Mouse (Mus musculus) heart, adult 8-10 months (tissue): Measurements from ENCODE around the gene Agrp. TPM values are rescaled to one million over a fixed set of nuclear protein-coding genes. Genes with fewer than 3 reads are reported as not detected.
"Not testable (repeated sequence)": the region's sequence is repeated elsewhere in the genome, so short reads cannot be mapped to it uniquely, and the experiment has no call there.

Experiments used
- DNase-seq: peaks from one replicate; pipeline ENCODE4 v3.0.0; 2022; ENCODE audit warnings: low spot score
- total RNA-seq, 4 experiments: library from RNA; stranded (reverse); gene quantifications; 2 replicates each; pipeline ENCODE4 v1.2.4; 2022

Gene Agrp
- total RNA-seq, 4 experiments from 2014 or later: not detected

DNA sequence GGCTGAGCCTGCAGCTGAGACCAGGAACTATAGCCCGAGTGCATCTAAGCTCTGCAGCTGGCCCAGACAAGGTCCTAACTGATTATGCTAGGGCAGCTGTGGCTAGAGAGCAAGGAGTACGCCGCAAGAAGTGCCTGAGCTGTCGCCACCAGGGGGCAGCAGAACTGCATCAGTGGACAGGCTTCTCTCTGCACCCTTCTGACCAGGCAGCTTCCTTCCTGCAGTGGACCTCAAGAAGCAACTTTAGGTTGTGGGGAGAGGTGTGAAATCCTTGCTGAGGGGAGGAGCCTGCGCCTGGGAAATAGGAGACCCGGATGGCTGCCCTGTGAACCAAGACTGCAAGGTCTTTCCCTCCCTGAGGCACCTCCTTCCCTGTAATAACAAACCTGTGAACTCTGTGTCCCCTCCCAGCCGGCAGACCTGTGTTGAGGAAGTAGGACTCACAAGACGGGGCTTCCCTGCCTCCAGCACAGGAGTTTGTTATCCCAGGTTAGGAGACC lies 14.7 kb downstream of the Agrp start:
- peak; percentile 93 for DNase-seq

DNA sequence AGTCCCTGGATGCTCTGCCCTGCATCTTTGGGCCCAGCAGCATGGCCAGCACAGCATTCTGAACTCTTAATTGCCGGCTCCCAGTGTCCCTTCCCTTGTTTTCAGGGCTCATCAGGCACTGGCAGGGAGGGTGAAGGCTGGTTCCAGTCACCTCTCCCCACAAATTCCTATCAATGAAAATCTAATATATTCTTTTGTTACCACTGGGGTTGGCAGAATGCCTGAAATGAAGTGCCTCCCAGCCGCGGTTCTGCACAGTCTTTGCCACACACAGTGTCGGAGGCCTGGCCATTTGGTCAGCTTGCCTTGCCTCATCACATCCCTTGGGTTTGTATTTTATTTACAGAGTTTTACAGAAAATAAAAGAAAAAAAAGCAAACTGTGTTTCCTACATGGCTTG lies 15.4 kb downstream of the Agrp start:
- DNase-seq: no peak

DNA sequence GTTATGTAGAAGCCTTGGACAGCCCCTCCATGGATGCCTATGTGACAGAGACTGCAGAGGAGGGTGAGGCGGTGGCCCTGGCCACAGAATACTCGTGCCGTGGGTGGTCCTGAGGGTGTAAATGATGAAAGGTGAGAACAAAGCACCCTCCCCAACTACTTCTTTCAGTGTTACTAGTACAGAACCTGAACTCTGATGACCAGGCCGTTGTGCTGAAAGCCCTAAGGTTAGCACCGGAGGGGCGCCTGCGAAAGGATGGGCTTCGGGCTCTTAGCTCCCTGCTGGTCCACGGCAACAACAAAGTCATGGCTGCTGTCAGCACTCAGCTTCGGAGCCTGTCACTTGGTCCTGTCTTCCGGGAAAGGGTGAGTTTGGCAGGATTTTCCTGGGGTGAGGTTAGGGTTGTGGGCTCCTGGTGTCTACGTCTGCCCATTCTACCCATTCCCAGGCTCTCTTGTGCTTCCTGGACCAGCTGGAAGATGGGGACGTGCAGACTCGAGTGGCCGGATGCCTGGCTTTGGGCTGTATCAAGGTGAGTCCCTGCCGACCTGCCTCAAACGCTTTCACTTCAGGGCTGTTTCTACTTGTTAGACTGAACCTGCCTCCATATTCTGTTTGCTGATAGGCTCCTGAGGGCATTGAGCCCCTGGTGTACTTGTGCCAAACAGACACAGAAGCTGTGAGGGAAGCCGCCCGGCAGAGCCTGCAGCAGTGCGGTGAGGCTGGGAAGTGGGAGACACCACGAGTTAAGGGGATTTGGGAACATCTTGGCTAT lies 16.1 kb downstream of the Agrp start:
- DNase-seq: no peak

DNA sequence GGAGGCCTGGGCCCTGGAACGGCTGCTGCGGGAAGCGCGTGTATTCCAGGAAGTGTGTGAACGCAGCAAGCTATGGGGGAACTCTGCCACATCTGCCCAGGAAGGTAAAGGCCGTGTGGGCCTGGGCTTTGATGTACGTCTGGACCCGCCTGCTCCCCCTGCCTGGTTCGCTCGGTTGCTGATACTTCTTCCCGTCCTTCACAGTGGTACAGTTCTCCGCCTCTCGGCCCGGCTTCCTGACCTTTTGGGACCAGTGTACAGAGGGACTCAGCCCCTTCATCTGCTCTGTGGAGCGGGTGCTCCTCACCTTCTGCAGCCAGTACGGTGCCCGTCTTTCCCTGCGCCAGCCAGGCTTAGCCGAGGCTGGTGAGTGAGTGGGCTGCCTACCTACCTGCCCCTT lies 17.0 kb downstream of the Agrp start:
- DNase-seq: no peak

DNA sequence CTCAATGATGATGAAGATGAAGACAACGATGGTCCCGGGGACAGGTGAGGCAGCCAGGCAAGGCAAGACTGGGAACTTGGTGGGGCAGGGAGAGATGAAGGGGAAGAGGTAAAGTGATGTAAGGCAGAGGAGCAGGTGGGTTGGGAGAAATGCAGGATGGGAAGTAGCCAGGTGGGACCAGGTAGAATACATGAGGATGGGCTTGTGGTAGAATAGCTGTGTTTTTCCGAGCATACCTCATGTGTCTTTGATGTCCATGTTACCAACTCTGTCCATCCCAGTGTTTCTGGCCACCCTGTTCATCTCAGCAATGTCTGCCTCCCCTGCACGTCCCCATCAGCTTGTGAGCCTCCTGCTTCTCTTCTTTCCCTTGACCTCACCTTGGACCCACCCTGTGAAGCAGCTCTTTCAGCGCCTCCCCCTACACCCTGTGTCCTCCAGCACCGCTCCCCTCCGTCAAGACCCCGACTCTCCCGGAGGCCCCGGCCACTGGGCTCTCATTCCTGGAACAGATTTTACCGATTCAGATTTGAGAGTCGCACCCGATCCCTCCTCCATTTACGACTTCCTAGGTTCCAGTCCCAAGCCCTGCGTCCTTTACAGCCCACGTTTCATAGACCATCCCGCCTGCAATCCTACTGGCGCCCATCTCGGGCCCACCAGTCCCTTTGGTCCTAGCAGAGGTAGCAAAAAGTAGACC lies 18.2 kb downstream of the Agrp start:
- no peak for DNase-seq

DNA sequence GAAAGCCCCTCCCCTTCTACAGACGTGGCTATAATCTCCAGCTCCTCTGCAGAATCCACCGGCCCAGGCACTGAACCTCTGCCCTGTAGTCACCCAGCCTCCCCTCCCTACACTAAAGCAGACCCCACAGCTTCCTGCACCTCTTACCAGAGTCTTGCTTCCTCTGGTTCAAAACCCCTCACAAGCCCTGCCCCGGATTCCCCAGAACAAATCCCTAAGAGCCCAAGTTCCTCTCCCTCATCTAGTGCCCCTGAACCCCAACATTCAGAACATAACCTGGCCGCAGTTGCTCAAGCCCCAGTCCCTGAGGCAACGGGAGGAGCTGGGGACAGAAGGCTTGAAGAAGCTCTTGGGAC lies 18.9 kb downstream of the Agrp start:
- DNase-seq: no peak

DNA sequence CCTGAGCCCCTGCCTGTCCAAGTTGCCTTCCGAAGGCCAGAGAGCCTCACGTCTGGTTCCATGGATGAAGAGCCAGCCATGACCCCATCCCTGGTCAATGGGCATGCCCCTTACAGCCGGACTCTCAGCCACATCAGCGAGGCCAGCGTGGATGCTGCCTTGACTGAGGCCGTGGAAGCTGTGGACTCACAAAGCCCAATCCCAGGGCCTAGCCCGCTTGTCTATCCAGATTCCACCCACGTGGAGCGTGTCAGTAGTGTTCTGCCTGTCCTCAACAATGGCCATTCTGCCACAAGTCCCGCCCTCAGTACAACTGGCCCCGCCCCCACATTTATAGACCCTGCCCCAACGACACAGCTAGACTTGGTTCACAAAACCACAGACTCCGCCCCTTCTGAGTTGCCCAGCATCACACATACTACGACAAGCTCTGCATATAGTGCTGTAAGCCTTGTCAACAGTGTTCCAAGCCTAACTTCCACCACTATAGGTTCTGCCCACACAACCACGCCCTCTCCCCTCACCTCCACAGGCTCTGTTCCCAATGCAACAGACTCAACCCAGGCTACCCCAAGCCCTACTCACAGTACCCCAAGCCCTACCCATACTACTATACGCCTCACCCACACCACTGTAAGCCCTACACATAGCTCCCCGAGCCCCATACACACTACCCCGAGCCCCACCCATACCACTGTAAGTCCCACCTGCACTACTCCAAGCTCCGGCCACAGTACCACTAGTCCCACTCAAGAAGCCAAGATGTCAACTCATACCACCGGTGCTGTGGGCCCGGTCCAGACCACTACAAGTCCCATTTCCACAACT lies 19.5 kb downstream of the Agrp start:
- no peak for DNase-seq

DNA sequence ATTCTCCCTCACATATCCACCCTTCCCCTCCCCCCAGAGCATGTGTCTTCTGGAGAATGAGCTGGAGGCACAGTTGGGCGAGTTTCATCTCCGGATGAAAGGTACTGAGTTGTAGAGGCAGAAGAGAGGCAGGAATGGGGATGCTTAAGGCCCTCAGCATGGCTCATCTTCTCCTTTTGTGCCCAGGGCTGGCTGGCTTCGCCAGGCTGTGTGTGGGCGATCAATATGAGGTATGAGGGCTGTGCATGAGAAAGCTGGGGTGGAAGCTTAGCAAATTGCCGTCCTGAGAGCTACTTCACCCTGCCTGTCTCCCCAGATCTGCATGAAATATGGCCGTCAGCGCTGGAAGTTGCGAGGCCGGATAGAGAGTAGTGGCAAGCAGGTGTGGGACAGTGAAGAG lies 21.3 kb downstream of the Agrp start:
- no peak for DNase-seq

DNA sequence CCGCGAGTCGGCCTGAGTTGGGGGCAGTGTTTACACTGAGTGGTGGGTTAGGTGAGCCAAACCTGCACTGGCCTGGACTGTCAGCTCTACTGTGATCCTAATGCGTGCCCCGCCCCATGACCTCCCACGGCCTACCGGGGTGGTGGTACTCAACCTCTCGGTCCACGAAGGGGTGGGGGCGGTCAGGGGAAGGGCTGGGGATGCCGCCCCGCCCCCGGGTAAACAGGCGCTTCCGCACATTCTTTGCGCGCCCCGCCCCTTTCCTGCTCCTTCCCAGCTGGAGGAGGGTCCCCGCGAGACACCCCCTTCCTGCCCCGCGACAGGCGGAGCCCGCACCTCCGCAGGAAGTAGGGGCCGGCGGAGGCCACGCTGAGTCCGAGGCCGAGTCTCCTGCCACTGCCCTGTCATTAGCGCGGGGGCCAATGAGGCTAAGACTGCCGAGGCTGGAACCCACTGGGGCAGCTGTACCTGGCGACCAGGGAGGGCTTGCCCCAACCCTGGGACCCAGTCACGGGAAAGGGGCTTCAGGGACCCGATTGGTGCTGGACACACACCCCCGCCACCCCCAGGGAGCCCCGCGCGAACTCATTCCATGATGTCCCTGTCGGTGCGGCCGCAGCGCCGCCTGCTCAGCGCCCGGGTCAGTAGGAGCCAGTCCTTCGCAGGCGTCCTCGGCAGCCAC lies 23.2 kb downstream of the Agrp start:
- DNase-seq: peak; percentile 89

DNA sequence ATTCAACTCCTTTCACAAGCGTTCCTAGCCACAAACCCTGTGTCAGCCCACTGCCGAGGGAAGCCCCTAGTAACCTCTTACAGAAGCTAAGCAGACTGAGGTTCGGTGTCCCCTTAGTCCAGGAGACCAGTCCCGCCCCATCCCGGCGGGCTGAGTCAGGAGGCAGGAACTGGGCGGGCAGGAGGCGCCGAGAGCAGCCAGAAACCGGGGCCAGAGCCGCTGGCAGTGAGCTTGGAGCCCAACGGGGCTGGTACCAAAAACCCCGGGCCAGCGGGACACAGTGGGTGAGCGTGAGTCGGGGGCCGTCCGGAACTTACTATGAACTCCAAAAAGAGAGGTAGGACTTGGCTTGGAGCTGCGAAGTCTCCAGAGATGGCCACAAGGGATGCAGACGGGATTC lies 24.2 kb downstream of the Agrp start:
- DNase-seq: peak; percentile 69

DNA sequence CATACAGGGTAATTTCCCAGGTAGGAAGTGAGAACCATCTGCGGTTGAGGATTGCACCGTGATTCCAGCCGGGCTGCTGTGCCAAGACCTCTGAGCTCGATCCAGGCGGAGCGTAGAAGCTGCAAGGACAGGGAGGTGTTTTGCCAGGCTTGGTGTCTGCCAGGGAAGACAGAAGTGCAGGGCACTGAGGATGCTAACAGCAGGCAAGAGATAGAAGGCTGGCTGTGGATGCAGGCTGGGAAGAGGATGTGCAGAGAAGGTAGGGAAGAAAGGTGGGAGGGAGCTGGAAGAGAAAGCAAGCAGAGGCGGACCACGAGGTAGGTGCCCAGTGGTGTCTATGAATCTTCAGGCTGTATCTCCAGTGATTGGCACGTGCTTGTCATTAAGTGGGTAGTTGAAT lies 25.4 kb downstream of the Agrp start:
- DNase-seq: no peak

DNA sequence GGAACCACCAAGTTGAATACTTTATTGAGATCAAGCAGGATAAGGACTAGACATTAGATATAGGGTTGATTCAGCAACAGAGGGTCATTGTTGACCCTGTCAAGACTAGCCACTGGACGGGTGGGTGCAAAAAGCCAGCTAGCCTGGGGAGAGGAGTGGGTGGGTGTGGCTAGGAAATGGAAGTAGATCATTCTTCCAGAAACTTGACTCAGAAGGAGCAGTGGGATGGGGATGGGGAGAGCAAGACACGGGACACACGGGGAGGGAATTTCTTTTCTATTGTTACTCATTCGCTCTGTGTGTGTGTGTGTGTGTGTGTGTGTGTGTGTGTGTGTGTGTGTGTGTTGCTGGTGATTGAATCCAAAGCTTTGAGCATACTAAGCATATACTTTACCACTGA lies 27.4 kb downstream of the Agrp start:
- no peak for DNase-seq

DNA sequence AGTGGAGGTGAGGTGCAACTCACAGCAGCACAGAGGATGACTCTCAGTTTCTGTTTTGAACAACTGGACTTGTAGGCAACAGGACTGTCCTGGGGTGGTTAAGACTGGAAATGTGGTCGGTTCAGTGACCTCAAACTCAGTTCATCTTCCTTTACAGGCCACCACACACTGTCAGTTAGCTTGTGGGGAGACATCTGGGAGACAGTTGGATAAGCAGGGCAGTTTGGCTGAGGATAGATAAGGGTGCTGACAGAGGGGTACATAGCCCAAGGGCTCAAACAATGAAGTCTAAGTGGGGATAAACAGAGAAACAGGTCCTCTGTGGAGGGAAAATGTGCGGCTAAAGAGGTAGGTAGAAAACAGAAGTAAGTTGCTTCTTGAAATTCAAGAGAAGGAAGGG lies 27.8 kb downstream of the Agrp start:
- no peak for DNase-seq

DNA sequence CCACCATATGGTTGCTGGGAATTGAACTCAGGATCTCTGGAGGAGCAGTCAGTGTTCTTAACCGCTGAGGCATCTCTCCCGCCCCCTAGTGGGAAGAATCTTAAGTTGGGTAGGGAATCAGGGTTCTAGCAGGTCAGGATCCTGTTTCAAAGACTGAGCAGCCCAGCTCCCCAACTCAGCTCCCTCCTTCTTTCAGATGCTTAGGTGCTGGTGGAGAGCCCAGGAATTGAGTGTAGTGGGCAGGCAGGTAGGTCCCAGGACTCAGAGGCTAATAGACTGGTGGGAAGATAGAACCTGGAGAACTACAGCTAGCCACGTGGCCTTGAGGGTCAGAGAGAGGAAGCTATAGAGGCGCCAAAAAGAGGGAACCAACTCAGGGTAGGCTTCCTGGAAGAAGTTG lies 29.5 kb downstream of the Agrp start:
- DNase-seq: peak; percentile 60

DNA sequence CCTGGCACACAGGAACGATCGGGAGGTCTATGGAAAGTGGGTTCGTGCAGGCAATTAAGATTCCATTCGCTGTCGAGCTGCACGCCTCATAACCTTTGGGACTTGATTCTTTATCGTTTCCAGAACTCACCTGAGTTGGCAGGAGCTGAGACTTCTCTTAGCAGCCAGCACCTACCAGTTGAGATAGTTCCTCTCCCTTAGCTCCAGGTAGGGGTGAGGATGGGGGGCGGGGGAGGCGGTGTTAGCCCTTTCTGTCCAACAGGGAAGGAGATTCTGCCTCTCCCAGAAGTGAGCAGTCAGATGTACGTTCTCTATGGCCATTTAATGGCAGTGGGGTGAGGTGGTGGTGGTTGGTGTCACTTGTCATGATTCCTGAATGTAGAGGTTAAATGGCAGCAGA lies 30.1 kb downstream of the Agrp start:
- no peak for DNase-seq

DNA sequence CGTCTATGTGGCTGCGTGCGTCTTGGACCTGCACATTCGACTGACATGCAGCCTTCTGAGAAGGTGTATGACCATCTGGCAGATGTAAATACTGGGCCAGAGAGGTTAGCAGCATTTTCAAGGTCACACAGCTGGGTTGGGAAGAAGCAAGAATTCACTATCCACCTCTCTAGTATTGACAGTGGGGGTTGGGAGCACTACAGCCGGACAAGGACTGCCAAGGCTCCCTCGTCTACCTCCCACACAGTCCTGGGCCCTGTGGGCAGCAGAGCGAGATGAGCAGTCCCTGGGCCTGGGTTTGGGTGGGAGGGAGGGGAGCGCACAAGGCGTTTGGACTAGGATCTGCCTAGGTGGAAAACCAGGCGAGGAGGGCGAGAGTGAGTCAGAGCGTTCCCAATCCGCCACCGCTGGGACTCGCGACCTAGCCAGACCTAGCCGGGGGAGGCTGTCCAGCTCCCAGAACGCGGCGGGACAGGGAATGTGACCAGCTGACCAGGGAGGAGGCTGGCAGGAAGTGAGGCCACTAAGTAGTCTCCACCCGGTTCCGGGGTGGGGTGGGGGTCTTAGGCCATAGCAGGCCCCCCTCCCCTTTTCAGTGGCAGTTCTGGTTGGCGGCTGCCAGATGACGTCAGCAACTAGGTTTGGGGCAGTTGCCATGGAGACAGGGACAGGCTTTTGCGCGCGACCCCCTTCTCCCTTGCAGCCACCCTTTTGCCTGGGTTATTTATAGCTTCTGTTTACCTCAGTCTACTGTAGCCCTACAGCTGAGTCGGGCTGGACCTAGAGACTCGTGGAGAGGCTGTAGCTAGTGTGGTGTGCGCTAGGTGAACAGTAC lies 30.8 kb downstream of the Agrp start:
- DNase-seq: peak; percentile 91

DNA sequence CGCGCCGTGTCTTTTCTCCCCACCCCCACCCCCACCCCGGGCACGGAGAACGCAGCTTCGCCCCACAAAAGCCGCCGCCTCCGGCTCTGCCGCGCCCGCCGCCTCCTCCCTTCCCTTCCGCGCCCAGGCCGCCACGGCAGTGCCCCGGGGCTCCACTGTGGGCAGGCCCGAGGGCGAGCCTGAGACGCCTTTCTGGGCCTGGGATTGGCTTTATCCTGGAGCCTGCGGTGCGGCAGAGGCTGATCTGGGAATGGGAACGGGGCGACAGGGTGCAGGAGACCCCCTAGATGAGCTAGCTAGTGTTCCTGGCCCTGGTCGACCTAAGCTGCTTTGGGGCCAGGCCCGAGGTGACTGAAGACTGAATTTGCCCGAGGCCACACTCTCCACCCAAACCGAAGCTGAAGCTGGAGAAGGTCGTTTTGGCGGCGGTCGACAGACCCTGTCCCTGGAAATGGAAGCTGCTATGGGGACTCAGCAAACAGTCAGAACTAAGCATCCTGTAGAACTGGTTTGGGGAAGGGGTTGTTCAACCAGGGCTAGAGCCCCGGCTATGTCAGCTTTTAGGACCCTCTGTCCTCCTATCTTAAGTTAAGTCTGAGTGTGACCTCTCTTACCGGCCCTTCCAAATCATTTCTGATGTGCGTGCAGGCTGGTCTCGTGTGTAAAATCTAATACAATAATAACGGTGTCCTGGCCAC lies 31.6 kb downstream of the Agrp start:
- no peak for DNase-seq

DNA sequence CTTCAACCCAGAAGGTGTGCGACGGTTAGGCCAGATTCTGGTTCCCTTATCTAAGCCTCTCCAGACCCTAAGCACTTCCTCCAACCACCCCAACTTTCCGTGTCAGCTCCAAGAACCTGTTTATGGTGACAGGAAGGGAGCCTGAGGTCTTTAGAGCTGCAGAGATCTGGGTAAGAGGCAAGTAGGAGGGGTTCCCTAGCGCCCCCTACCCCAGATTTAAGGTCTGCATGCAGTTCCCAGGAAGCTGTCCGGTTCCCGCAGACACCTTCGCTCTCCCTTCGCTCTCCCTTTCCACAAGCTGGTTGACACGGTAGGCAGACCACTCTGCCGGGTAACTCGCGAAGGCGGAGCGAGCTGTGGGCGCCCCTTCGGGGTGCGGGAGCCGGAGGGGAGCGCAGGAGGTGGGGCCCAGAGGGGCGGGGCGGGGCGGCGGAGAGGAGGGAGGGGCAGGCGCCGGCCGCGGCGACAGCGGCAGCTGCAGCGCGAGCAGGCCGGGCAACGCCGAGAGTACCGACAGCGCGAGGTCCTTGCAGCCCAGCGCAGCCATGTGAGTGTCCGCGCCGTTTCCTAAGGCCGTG lies 32.3 kb downstream of the Agrp start, which contains the start of gene Ripor1:
Ripor1 (plus strand) TSS at position 452 of the 578 bp plus-strand sequence.
- peak; percentile 73 for DNase-seq

DNA sequence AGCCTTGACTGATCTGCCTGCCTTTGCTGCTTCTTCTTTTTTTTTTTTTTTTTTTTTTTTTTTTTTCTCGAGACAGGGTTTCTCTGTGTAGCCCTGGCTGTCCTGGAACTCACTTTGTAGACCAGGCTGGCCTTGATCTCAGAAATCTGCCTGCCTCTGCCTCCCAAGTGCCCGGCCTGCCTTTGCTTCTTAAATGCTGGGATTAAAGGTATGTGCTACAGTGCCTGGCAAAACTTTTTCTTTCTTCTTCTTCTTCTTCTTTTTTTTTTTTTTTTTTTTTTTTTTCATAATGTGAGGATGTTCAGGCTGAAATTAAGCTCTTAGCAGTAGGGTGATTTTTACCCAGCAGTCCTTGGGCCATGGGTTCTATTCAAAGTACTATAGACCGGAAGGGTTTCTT lies 34.7 kb downstream of the Agrp start:
- not testable (repeated sequence) for DNase-seq

DNA sequence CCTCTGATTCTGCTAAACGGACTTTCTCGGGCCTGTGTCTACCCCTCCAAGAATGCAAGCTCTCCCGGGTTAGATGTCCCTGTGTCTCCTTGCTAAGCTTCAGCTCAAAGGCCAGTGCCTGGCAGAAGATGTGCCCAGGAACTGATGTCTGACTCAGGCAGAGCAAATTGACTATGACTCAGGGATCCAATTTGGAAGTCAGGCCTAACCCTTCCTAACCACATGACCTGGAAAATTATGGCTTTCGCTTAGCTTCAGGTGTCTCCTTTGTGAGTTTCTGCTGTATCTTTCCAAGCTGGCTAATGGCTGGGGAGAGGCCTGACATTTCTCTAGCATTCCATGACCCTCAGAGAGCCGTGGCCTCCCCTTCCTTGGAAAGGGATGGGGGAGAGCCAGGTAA lies 35.9 kb downstream of the Agrp start:
- DNase-seq: no peak
